Mouse (Mus musculus): ENCODE results near the gene Cep290.

Gene Cep290

DNA sequence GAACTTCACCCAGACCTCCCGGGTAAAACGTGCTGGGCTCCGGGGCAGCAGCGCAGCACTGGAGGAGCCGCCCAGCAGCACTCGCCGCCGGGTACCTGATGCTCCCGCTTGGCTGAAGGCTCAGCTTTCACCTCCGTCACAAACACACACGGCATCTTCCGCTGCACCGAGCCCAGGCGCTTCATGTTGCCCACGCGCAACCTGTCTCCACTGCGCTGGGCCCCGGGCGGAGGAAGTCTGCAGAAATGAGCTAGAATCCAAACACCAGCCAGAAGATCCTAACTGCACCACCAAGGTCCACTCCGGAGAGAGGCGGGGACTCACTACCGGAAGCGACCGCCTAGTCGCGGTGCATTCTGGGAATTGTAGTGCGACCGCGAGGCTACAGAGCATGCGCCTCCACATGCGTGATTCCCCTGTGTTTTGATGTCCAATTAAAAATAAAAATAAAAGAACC lies 101.6 kb downstream of the Cep290 start:
- peak; percentile 22 to 60 for DNase-seq (ENCODE audit: low read depth in 1 of 2, low spot score in 2 of 2)

DNA sequence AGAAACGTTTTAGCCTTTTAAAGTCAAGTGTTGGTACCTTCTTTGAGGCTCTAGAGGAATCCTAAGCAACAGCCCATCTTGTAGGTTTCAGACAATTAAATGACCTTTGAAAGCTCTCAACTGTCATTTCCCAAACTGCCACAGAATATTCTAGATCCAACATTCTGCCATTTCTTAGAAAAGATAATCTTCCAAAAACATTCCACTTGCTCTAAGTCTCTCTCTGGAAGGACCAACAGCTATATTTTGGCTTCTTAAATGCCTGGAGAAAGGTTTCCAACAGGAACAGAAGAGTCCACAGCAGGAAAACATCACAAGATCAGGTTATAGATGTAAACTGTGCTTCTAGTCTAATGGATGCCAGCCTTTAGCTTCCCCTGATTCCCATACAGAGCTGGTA lies 103.0 kb downstream of the Cep290 start, which contains the start of the genes 4930430F08Rik and 1700017N19Rik:
Gene 4930430F08Rik (minus strand): TSS at position 101 of the 400 bp plus-strand sequence.
Gene 1700017N19Rik (plus strand): TSS at position 162 of the 400 bp plus-strand sequence.
- no peak for DNase-seq (ENCODE audit: low read depth in 1 of 2, low spot score in 2 of 2)

DNA sequence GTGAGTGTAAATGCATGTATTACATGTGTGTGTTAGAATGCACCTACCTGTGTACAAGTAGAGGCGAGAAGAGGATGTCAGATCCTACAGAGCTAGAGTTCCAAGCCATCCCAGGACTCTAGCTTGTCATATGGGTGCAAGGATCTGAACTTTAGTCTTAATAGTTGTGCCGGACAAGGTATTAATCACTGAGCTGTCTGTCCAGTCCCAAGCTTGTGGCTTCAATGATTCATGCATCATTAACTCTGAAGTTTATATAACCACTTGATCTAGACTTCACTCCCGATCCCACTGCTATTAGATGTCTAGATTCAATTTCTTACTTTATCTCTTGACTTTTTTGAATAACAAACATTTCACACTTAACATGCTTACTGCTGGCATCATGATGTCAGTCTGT lies 111.0 kb downstream of the Cep290 start:
- no peak for DNase-seq (ENCODE audit: low read depth in 1 of 2, low spot score in 2 of 2)

DNA sequence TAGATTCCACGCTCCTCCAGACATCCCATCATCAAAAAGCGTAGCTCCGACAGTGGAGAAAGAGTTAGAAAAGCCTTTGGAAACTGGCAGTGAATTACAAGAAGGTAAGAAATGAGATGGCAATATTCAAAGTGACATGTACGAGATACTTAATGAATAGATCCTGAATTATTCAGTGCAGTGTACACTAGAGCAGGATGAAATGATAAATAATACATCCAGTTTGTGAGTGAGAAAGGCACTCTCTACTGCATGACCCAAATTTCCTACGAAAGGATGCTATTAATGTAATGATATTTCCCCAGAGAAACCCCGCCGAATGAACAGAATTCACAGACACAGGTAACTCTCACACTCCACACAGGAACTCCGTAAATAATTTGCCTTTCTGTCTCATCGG lies 116.2 kb downstream of the Cep290 start:
- DNase-seq (ENCODE audit: low read depth in 1 of 2, low spot score in 2 of 2) = no peak

DNA sequence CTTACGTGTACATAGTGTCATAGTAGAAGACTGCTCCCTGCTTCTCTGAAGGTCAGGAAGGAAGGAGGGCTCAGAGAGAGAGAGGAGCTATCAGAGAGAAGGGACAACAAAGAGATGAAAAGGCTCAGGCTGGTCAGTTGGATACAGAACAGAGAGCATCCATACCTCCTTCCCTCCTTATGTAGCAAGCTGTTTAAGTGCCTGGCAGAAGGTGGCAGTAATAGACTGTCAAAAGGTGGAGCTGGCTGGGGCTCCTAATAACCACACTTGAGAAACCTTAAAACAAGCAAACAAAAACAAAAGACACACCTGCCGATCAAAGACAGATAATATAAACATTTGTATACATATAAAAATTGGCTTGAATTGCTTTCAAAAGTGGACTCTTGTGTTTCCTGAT lies 116.9 kb downstream of the Cep290 start:
- no peak for DNase-seq (ENCODE audit: low read depth in 1 of 2, low spot score in 2 of 2)

DNA sequence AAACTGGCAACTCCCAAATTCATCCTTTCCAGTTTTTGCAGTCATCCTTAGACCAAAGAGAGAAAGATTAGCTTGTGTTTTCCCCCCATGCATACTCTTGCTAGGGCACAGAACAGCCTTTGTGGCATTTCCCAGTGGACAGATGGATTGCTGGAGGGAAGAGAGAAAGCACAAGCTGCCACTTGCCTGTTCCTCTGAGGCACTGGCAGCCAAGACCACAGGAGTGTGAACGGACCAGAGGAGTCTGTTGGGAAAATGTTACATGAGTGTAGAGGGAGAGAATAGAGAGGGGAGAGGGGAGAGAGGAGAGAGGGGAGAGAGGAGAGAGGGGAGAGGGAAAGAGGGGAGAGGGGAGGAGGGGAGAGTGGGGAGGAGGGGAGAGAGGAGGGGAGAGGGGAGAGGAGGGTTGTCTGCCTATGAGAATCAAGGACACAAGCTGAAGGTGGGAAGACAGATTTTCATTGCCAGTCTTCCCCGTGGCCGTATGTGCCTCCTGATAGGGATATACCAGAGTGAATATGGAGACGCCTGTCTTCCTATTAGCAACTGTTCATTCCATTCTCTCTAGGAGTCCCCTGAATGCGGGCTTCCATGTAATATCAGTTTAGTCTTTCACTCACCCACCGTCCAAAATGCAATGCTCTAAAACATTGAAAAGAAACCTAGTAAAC lies 130.0 kb downstream of the Cep290 start:
- no peak for DNase-seq (ENCODE audit: low read depth in 1 of 2, low spot score in 2 of 2)

DNA sequence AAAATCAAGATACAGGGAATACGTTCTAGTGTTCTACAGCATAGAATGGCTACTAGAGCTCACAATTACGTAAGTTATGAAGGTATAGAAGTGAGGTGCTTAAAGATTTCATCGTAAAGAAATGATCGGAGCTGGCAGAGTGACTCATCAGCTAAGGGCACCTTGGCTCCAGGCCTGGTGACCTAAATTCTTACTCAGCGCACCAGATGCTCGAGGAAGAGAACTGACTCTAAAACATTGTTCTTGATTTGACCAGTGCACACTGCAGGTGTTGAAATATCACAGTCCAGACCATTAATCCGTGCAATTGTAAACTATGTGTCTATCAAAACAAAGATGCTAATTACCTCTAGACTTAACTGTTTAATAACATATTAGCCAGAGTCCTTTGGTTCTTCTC lies 132.1 kb downstream of the Cep290 start:
- no peak for DNase-seq (ENCODE audit: low read depth in 1 of 2, low spot score in 2 of 2)

DNA sequence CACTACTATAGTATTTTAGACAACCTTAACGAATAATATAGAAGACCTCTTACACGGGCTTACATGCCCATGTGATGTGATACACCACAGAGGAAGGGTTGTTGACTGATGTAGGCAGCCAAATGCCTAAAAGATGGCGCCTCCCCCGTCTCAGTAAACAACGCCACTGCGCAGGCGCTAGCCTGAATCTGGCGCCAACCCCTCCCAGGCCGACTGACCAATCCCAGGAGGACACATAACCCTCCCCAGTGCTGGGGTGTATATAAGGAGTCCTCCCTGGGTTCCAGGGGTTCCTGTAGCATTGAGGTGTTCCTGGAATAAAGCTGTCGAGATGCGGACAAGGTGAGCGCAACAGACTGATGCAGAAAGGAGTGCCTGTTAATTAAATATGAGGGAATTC lies 132.7 kb downstream of the Cep290 start:
- no peak for DNase-seq (ENCODE audit: low read depth in 1 of 2, low spot score in 2 of 2)

DNA sequence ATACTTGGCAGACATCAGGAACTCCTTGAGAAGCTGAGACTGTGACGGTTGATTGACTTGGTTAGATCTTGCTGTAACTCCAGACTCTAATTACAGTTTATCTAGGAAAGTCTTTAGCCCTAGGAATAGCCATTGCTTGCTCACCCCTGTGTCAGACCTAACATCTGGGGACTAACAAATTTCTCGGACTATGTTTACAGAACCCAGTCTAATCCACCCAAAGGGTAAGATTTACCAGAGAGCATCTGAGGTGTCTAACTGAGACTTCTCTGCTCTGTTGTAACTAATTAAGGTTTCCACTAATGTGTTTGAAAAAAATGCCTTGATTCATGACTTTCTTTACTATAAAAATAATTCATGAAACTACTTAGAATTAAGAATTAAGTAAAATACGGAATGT lies 135.1 kb downstream of the Cep290 start:
- no peak for DNase-seq (ENCODE audit: low read depth in 1 of 2, low spot score in 2 of 2)
